Mouse (Mus musculus) regulatory T cell (primary cell): ENCODE measurements around the gene Ptprn2.

ENCODE experiments used
- in situ Hi-C: fragments of 300-600 bp; cut with MboI, MseI; formaldehyde crosslinking; loops from one replicate; pipeline ENCODE4 v1.15.1; 2025; ENCODE audit warnings: high pct_unique_total_duplicates

The Ptprn2 gene

GRCm38 (mm10) chr12:116776447-116776846 is 290.9 kb downstream of the Ptprn2 start:
- in situ Hi-C loops = loop anchor here (10.0 kb wide), 1 partner anchor 158 kb away; no protein-coding TSS in a partner anchor

DNA sequence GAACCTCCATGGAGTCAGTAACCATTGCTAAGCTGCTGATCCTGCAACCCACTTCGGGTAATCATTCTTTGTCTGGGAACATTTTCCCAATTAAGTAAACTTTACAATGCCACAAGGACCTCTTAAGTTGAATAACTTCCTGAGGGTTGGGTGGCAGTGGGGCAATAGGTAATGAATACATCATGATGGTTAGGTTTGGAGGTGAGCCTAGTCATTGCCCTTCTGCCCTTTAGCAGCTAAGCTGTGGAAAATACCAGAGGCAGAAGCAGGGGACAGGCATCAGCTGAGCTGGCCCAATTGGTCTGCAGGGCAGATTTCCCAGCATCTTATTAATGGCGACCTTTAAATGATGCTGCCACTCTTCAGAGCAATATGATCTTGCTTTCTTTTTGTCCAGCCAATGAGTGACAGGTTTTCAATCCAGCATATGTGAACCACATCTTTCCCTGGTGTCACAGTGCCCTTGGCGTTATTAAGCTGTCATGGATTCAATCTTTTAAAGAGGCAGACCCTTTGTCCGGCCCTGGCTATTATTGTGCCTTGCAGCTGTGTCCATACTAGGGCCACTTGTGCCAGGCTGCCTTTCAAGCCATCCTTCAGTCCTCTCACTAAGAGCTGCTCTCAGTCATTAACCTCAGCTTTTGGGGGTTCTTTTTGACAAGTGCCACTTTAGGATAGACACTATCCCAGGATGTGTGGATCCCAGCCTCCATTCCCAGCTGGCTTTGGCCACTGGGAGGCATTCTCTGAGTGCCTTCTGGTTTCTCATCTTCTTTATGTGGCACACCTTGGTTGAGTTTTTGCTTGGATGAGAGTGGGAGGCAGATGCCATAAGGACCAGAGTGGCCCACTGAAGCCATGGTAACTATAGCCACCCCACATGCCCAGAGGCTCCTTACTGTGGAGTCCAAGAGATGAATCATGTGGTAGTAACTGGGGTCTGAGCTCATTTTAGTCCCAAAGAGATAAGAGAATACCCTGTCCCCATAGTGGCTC is 292.9 kb downstream of the Ptprn2 start:
- in situ Hi-C loops = loop anchor here (10.0 kb wide), 1 partner anchor 156 kb away; no protein-coding TSS in a partner anchor

GRCm38 (mm10) chr12:116780419-116780818 is 294.9 kb downstream of the Ptprn2 start:
- in situ Hi-C loops = no loop called here

GRCm38 (mm10) chr12:116785731-116786130 is 300.2 kb downstream of the Ptprn2 start:
- in situ Hi-C loops = no loop called here

DNA sequence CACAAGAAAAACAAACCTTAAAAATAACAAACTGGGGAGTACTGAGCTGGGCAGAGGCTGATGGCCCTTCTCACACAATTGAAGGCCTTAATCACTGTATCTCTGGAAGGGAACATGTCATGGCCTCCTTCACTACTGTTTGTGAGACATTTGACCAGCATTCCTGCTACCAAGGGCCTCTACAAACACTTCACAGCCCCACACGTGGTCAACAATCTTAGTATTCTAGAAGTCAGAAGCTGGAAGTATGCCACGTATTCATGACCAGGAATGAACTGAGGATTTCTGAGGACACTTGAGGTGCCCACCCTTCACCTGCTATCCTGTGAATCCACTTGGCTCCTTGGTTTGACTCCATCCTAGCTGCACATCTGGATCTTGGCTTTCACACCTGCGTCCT is 302.8 kb downstream of the Ptprn2 start:
- in situ Hi-C loops = no loop called here

GRCm38 (mm10) chr12:116803331-116803730 is 317.8 kb downstream of the Ptprn2 start:
- in situ Hi-C loops = no loop called here

DNA sequence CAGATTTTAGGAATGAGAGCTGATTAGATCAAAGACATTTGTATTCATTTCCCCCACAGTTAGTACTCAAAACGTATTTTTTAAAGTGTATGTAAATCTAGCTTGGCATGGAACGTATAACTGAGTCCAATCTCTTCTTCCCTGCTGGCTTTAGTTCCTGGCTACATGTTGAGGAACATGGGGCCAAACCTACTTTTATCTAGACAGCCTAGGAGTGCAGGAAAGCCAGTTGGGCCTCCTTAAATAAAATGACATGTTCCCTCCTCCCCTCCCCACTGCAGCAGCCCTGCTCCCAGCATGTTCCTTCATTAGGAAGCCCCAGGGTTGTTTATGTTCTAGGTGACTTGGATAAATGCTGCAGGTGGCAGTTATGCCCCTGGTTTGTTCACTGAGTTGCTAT is 319.2 kb downstream of the Ptprn2 start:
- in situ Hi-C loops = no loop called here

- in situ Hi-C loops = no loop called here
These were observed 319.7 kb downstream of the Ptprn2 start for GRCm38 (mm10) chr12:116805129-116805809.

DNA sequence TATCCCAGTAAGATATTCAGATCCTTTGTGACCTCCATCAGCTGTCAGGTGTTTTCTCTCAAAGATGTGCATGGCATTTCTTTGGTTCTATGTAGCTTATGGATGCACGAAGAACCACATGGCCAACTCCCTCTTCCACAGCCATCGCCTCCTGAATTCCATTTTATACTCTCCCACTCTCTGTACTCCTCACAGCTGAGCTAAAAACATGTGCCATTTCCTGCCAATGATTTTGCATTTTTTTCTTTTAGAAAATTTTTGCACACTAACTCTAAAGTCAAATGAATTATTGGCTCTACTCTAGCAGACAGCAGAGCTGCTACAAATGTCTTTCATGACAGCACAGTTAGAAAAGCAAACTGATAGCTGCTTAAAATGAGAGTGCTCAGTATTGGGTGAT is 320.6 kb downstream of the Ptprn2 start:
- in situ Hi-C loops = no loop called here

DNA sequence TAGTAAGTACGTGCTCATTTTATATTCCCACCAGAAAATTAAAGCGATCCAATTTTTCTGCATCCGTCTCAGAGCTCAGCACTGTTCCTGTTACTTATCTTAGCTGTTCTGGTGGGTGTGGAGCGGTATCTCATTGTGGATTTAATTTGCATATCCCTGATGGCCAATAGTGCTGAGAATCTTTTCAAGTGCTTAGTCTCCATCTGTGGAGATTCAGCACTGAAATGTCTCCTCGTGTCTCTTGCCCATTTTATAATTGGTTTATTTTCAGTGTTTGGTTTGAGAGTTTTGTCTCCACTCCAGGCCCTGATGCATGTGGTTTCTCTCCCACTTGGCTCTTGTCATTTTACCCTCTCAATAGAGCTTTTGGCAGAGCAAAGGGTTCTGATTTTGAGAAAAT is 327.5 kb downstream of the Ptprn2 start:
- in situ Hi-C loops = no loop called here

DNA sequence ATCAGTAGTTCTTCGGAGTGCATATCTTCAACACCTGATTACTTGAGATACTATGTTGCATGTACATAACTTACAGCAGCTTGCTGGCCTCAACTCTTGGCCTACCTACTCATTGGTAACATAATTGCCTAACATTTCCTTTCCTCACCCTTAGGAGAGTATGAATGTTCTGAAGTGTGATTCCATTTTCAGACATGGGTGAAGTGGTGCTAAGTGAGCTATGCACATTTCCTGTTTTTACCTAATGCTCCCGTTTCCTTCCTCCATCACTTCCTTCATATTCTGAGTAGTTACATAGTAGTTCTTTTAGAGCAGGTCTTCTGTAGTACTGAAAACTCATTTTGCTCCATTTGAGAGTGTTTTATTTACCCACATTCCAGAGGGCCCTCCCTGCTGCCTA is 334.3 kb downstream of the Ptprn2 start:
- in situ Hi-C loops = no loop called here

DNA sequence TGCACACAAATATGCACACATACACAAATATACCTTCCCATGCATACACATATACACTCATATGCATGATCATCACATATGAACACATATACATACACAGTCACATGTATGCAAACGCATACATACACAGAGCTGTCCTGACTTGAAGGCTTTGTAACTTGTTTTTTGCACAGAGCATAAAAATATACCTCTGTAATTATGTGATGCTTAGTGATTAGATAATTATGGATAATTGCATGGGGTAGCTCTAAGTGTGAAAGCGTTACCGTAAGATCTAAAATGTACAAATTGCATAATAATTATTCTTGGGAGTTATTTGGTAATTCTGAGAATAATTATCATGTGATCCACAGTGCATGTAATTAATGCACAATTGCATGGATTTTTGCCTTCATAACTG is 337.8 kb downstream of the Ptprn2 start:
- in situ Hi-C loops = no loop called here

DNA sequence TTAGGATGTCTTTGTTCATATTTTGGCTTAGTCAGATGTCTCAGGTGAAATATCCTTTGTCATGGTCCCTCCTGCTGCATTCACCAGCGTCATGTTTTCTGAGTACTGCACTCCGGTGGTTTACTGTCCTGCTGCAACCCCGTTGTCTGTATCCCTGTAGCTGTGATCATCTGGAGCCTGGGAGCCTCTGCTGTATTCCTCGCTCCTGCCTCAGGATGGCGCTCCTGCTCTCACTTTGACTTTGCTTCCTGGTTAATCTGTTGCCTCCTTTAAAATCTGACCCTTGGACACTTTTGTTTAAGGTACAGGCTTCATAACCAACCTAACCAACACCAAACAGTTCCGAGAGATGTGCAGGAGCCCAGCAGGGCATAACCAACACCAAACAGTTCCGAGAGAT is 342.2 kb downstream of the Ptprn2 start:
- in situ Hi-C loops = no loop called here

DNA sequence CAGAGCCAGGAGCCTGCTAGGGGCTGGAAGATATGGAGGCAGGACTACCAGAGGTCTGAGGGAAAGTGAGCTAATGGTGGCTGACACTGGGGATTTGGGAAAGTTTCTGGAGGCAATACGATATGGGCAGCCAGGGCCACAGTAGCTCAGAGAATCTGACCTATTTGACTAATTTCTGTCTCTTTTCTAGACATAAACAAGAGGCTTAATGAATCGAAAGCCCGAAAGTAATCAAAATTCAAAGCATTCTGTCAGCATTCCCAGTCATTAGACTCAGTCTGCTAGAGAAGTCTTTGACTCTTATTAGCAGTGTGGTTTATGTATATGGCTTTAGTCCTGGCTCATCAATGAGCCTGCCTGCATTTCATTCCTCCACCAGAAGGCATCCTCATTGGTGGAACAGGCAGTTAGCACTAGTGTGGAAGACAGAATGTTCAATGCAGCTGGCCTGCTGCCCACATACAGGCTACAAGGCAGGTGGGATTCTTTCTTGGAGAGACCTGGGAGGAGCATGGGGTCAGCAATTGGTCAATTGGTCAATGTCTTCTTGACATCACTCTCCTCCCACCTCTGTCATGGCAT is 353.2 kb downstream of the Ptprn2 start:
- in situ Hi-C loops = no loop called here

- in situ Hi-C loops = no loop called here
These were observed 357.3 kb downstream of the Ptprn2 start for GRCm38 (mm10) chr12:116842723-116843272.

DNA sequence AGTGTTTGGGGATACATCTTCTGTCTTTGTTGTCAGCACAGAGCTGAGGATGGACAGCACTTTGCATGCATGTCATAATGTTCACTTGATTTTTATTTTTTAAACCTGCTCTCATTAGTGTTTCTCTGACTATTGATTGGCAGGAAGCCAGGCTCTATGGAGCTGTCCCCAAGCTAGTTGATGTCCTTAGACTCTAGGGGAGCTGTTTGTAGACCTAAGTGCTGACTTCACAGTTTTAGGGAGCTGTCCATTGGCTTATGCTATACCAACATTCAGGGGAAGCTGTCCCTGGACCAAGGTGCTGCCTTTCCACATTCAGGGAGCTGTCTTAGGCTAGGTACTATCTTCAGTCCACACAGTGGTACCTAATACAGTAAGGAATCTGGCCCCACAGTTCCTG is 360.7 kb downstream of the Ptprn2 start:
- in situ Hi-C loops = no loop called here

- in situ Hi-C loops = no loop called here
These were observed 361.5 kb downstream of the Ptprn2 start for GRCm38 (mm10) chr12:116847021-116847420.

- in situ Hi-C loops = no loop called here
These were observed 370.8 kb downstream of the Ptprn2 start for GRCm38 (mm10) chr12:116856307-116856706.

- in situ Hi-C loops = no loop called here
These were observed 376.0 kb downstream of the Ptprn2 start for GRCm38 (mm10) chr12:116861360-116862017.

GRCm38 (mm10) chr12:116863291-116863899 is 377.9 kb downstream of the Ptprn2 start:
- in situ Hi-C loops = no loop called here
